Mouse (Mus musculus): Measurements from ENCODE around the gene Pkdcc. TPM values are rescaled to one million over a fixed set of nuclear protein-coding genes. Genes with fewer than 3 reads are reported as not detected.

Gene Pkdcc
- polyA plus RNA-seq, 1 experiment from 2014 or later = 5.8 TPM

DNA sequence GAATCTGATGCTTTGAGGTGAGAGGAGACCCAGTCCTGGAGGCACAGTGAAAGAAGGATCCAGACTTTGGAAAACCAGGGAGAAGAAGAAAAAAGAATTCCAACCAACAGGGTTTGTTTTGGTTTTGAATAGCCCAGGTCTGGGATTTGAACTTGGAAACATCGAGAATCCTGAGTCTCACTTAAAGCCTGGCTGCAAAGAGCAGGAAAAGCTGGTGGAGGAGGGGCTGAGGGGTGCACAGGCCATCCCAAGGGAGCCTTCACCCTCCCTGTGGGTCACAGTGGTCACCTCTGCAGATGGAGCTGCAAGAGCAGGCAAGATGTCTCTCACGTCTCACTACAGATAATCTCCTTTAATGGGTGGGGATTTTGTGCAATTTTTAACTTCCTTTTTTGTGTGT, 6.6 kb upstream of the Pkdcc start:
- Histone ChIP-seq H3K9me3 (ENCODE audit: control insufficient read depth, low read length) (no peaks in the 10 kb centered on the region), H3K9ac (replicated peaks; ENCODE audit: low read depth, low read length) (no peak overlapping the region), H3K4me2 (ENCODE audit: low read length) (no peak overlapping the region), H3K36me3 (ENCODE audit: control insufficient read depth, insufficient read depth) (no peaks in the 10 kb centered on the region), H3K27ac (ENCODE audit: low read length) (no peak overlapping the region), H3K27me3 (replicated peaks; ENCODE audit: control insufficient read depth, insufficient read depth, low read length) (no peaks in the 10 kb centered on the region), H3K4me1 (replicated peaks; ENCODE audit: control insufficient read depth, insufficient read depth, low read length) (peaks cover 14% of the 10 kb centered on the region), H3K4me3 (replicated peaks; ENCODE audit: low read length) (no peak overlapping the region)
- WGBS = 81% methylated on average over 2 of the region's 2 CpGs
- ATAC-seq = no peak

DNA sequence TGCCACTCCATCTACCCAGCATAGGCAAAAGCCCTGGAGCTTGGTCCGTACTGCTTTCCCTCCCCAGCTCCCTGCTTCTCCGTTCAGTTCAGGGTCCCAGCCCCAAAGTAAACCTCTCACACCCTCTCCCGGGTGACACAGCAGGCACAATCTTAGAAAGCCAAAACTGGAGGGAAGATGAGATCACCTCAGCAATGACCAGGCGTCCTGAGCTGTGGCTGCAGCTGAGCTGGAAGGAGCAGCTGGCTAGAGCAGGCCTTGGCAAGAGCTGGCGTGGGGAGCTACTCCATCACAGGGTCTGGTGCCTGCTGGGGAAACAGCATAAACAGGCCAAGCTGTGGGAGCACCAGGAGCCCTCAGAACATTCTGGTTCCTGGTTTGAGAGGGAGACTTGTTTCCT, 4.6 kb upstream of the Pkdcc start:
- no peaks in the 10 kb centered on the region for H3K36me3 ChIP-seq (ENCODE audit: control insufficient read depth, insufficient read depth)
- no peak overlapping the region for H3K27ac ChIP-seq (ENCODE audit: low read length)
- no peak for ATAC-seq
- whole genome bisulfite sequencing = 72% methylated on average over 5 of the region's 5 CpGs
- peaks cover 15% of the 10 kb centered on the region for H3K4me1 ChIP-seq (replicated peaks; ENCODE audit: control insufficient read depth, insufficient read depth, low read length)
- no peak overlapping the region for H3K4me2 ChIP-seq (ENCODE audit: low read length)
- H3K4me3 ChIP-seq (replicated peaks; ENCODE audit: low read length) = no peak overlapping the region
- H3K9me3 ChIP-seq (ENCODE audit: control insufficient read depth, low read length) = no peaks in the 10 kb centered on the region
- H3K27me3 ChIP-seq (replicated peaks; ENCODE audit: control insufficient read depth, insufficient read depth, low read length) = no peaks in the 10 kb centered on the region
- no peak overlapping the region for H3K9ac ChIP-seq (replicated peaks; ENCODE audit: low read depth, low read length)

DNA sequence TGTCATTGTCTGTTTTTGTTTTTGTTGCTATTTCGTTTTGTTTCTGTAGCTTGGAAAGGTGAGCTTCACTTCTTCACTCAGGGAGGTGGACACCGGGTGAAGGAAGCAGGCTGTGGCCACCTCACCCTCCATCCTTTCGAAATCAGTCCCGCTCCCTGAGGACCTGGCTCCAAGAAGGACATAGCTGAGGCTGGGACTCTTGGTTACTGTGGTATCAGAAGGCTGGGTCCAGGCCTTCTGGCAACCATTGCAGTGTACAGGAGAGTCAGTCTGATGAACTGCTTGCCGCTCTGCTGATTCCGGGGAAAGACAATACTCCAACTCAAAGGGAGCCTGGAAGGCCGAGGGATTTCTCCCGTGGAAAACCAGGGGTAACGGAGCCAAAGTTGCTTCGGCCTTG, 3.9 kb upstream of the Pkdcc start:
- 86% methylated on average over 10 of the region's 10 CpGs for WGBS
- Histone ChIP-seq H3K9me3 (ENCODE audit: control insufficient read depth, low read length) (no peaks in the 10 kb centered on the region), H3K4me3 (replicated peaks; ENCODE audit: low read length) (no peak overlapping the region), H3K4me2 (ENCODE audit: low read length) (no peak overlapping the region), H3K36me3 (ENCODE audit: control insufficient read depth, insufficient read depth) (no peaks in the 10 kb centered on the region), H3K4me1 (replicated peaks; ENCODE audit: control insufficient read depth, insufficient read depth, low read length) (peaks cover 20% of the 10 kb centered on the region), H3K27ac (ENCODE audit: low read length) (no peak overlapping the region), H3K27me3 (replicated peaks; ENCODE audit: control insufficient read depth, insufficient read depth, low read length) (no peaks in the 10 kb centered on the region), H3K9ac (replicated peaks; ENCODE audit: low read depth, low read length) (no peak overlapping the region)
- no peak for ATAC-seq

DNA sequence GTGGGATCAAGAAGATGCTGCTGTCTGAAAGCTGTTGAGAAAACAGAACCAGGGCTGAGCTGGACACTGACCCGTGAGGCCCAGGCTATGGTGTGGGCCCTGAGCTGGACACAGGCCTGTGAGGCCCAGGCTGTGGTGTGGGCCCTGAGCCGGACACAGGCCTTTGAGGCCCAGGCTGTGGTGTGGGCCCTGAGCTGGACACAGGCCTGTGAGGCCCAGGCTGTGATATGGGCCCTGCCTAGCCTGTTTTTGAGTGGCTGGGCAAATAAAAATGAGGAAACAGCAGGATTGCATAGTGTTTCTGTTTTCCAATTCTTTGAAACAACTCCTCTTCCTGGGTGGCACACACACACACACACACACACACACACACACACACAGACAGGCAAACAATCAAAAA, 2.7 kb upstream of the Pkdcc start:
- Histone ChIP-seq H3K4me2 (ENCODE audit: low read length) (no peak overlapping the region), H3K9me3 (ENCODE audit: control insufficient read depth, low read length) (no peaks in the 10 kb centered on the region), H3K27me3 (replicated peaks; ENCODE audit: control insufficient read depth, insufficient read depth, low read length) (no peaks in the 10 kb centered on the region), H3K4me1 (replicated peaks; ENCODE audit: control insufficient read depth, insufficient read depth, low read length) (peaks cover 32% of the 10 kb centered on the region), H3K27ac (ENCODE audit: low read length) (no peak overlapping the region), H3K9ac (replicated peaks; ENCODE audit: low read depth, low read length) (no peak overlapping the region), H3K36me3 (ENCODE audit: control insufficient read depth, insufficient read depth) (no peaks in the 10 kb centered on the region), H3K4me3 (replicated peaks; ENCODE audit: low read length) (no peak overlapping the region)
- no peak for ATAC-seq
- 71% methylated on average over 2 of the region's 2 CpGs for WGBS

DNA sequence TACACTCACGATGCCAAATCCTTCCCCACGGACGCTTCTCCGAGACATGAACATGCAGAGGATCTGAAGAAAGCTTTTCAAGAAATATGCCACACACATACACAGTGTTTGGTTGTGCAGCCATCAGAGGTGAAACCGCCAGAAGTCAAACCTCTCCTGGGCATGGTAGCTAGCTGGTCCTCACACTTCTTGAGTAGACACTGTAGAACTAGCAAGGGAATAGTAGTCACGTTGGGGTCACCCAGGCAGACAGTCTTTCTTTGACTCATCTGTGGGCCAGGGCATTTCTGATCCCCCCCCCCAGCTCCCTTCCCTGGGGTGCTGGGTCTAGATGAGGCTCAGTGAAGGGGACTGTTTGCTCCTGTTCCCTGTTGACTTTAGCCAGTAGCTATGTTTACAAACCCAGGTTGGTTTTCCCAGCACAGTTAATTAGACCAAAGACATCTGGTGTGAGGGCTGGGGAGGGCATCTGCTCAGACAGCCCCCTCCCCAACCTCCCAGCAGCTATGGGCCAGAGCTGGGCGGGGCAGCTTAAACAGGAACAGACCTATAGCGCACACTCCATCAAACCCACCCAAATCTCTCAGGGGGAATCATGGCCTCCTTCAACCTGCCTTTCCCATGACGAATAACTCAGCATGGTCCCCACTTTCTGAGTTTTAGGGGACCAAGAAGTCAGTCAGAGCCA, 1.7 kb upstream of the Pkdcc start:
- ATAC-seq = no peak
- peaks cover 41% of the 10 kb centered on the region for H3K4me1 ChIP-seq (replicated peaks; ENCODE audit: control insufficient read depth, insufficient read depth, low read length)
- H3K27me3 ChIP-seq (replicated peaks; ENCODE audit: control insufficient read depth, insufficient read depth, low read length) = no peaks in the 10 kb centered on the region
- no peak overlapping the region for H3K4me3 ChIP-seq (replicated peaks; ENCODE audit: low read length)
- no peaks in the 10 kb centered on the region for H3K36me3 ChIP-seq (ENCODE audit: control insufficient read depth, insufficient read depth)
- 44% methylated on average over 9 of the region's 9 CpGs for WGBS
- no peak overlapping the region for H3K9ac ChIP-seq (replicated peaks; ENCODE audit: low read depth, low read length)
- 0 out of 2 replicates have a peak overlapping the region, but pooled peaks have one; percentile 26 for H3K27ac ChIP-seq (ENCODE audit: low read length)
- H3K4me2 ChIP-seq (ENCODE audit: low read length) = peak overlapping the region; percentile 64
- H3K9me3 ChIP-seq (ENCODE audit: control insufficient read depth, low read length) = no peaks in the 10 kb centered on the region

DNA sequence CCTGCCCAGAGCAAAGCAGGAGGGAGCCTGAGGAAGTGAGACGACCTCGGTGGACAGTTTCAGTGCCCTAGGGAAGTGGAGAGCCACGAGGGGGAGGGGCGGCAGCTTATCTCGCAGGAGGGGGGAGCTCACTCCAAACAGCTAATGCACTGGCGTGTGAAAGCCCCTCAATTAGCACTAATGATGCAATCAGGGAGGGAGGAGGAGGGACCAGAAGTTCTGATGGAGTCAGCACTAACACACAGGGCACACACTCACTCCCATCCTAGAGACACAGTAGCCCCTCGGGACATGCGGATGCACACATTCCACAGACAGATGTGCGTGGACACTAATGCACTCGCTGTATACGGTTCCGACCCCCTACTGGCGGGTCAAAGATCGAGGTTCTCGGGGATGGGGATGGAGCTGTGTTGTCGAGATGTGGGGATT, 915 bp upstream of the Pkdcc start:
- Histone ChIP-seq H3K4me2 (ENCODE audit: low read length) (peak overlapping the region; percentile 64), H3K36me3 (ENCODE audit: control insufficient read depth, insufficient read depth) (no peaks in the 10 kb centered on the region), H3K9me3 (ENCODE audit: control insufficient read depth, low read length) (no peaks in the 10 kb centered on the region), H3K4me3 (replicated peaks; ENCODE audit: low read length) (peak overlapping the region; percentile 73), H3K9ac (replicated peaks; ENCODE audit: low read depth, low read length) (peak overlapping the region; percentile 92), H3K27ac (ENCODE audit: low read length) (peak overlapping the region; percentile 59), H3K4me1 (replicated peaks; ENCODE audit: control insufficient read depth, insufficient read depth, low read length) (peaks cover 45% of the 10 kb centered on the region), H3K27me3 (replicated peaks; ENCODE audit: control insufficient read depth, insufficient read depth, low read length) (no peaks in the 10 kb centered on the region)
- ATAC-seq = peak; percentile 53
- WGBS = 0% methylated on average over 16 of the region's 16 CpGs

DNA sequence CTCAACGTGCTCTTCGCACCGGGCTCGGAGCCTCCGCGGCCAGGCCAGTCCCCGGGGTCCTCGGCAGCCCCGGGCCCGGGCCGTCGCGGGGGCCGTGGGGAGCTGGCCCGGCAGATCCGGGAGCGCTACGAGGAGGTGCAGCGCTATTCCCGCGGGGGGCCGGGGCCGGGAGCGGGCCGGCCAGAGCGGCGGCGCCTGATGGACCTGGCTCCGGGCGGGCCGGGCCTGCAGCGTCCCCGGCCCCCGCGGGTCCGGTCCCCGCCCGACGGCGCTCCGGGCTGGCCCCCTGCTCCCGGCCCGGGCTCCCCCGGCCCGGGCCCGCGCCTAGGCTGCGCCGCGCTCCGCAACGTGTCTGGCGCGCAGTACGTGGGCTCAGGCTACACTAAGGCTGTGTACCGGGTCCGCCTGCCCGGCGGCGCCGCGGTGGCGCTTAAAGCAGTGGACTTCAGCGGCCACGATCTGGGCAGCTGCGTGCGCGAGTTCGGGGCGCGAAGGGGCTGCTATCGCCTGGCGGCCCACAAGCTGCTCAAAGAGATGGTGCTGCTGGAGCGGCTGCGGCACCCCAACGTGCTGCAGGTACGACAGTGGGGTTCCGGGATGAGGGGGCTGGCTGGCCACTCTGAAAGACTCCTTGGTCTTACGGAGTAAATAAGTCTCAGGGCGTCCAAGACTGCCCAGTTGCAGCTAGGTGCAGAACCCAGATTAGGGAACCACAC, 595 bp downstream of the Pkdcc start:
- Histone ChIP-seq H3K36me3 (ENCODE audit: control insufficient read depth, insufficient read depth) (no peaks in the 10 kb centered on the region), H3K4me2 (ENCODE audit: low read length) (peak overlapping the region; percentile 64), H3K9me3 (ENCODE audit: control insufficient read depth, low read length) (no peaks in the 10 kb centered on the region), H3K27ac (ENCODE audit: low read length) (peak overlapping the region; percentile 59), H3K4me1 (replicated peaks; ENCODE audit: control insufficient read depth, insufficient read depth, low read length) (peaks cover 55% of the 10 kb centered on the region), H3K27me3 (replicated peaks; ENCODE audit: control insufficient read depth, insufficient read depth, low read length) (no peaks in the 10 kb centered on the region), H3K9ac (replicated peaks; ENCODE audit: low read depth, low read length) (peak overlapping the region; percentile 92), H3K4me3 (replicated peaks; ENCODE audit: low read length) (peak overlapping the region; percentile 73)
- under 1% methylated on average over 67 of the region's 80 CpGs for WGBS
- ATAC-seq = peak; percentile 39

DNA sequence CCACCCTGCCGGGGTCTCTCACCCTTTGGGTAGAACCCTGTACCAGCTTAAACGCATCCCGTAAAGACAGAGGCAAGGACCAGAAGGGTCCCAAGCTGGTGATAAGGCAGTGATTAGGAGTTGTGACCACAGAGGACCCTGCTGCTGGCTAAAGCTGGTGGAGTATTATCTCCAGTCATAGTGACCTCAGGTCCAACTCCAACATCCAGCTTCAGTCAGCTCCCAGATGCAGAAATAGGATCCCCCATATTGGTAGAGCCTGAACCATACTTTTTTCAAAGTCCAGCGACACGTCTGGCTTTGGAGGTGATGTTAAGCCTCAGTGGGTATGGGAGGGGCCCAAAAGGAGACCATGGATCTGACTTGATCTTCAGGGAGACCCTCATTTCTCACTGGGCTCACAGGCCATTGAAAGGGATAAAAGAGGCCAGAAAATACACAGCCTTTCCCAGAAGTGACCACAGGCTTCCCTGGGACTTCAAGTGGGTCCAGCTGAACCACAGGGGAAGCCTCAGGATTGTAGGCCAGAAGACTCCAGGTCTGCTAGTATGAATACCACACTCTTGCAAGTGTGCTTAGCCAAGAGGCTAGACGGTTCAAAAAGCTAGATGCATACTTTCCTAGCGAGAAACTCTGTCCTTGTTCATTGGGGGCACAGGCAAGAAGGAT, 1.3 kb downstream of the Pkdcc start:
- ATAC-seq = no peak
- peak overlapping the region; percentile 64 for H3K4me2 ChIP-seq (ENCODE audit: low read length)
- WGBS = 15% methylated on average over 7 of the region's 7 CpGs
- H3K9me3 ChIP-seq (ENCODE audit: control insufficient read depth, low read length) = no peaks in the 10 kb centered on the region
- H3K36me3 ChIP-seq (ENCODE audit: control insufficient read depth, insufficient read depth) = no peaks in the 10 kb centered on the region
- peak overlapping the region; percentile 92 for H3K9ac ChIP-seq (replicated peaks; ENCODE audit: low read depth, low read length)
- H3K27me3 ChIP-seq (replicated peaks; ENCODE audit: control insufficient read depth, insufficient read depth, low read length) = no peaks in the 10 kb centered on the region
- peaks cover 55% of the 10 kb centered on the region for H3K4me1 ChIP-seq (replicated peaks; ENCODE audit: control insufficient read depth, insufficient read depth, low read length)
- H3K4me3 ChIP-seq (replicated peaks; ENCODE audit: low read length) = peak overlapping the region; percentile 73
- no peak overlapping the region; the same call in 1 of the 2 replicates for H3K27ac ChIP-seq (ENCODE audit: low read length)

DNA sequence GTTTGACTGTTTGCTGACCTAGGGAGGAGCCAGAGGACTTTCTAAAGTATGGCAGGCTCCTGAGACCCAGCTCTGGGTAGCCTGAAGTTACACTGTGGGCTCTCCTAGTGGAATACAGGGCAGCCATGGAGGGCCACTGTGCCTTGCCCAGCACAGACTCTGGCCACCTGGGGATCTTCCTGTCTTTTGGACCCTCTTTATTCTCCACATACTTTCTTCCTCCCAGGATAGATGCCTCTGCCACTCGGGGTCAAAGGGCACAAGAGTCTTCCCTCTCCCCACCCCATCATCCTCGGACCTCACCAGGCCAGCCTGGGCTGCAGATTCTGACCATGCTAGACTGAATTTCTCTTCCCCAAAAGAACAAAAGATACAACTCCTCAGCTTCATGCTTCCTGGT, 3.1 kb downstream of the Pkdcc start:
- Histone ChIP-seq H3K27me3 (replicated peaks; ENCODE audit: control insufficient read depth, insufficient read depth, low read length) (no peaks in the 10 kb centered on the region), H3K4me1 (replicated peaks; ENCODE audit: control insufficient read depth, insufficient read depth, low read length) (peaks cover 54% of the 10 kb centered on the region), H3K9ac (replicated peaks; ENCODE audit: low read depth, low read length) (no peak overlapping the region), H3K27ac (ENCODE audit: low read length) (no peak overlapping the region), H3K4me3 (replicated peaks; ENCODE audit: low read length) (no peak overlapping the region), H3K4me2 (ENCODE audit: low read length) (peak overlapping the region; percentile 64), H3K36me3 (ENCODE audit: control insufficient read depth, insufficient read depth) (no peaks in the 10 kb centered on the region), H3K9me3 (ENCODE audit: control insufficient read depth, low read length) (no peaks in the 10 kb centered on the region)
- ATAC-seq = no peak
- WGBS = 14% methylated on average over 2 of the region's 2 CpGs

All from forebrain, embryonic 16.5 days (tissue).